Mouse (Mus musculus) limb, embryonic 14.5 days (tissue): ENCODE measurements around the gene Gm45837. TPM values are rescaled to one million over a fixed set of nuclear protein-coding genes. Genes with fewer than 3 reads are reported as not detected.

ENCODE experiments used
- ATAC-seq: fragments of 200-750 bp; cut with Nextera tagmentation; 2 replicates; pipeline ENCODE4 v1.8.0; 2017; ENCODE audit warnings: low read depth, moderate number of reproducible peaks, moderate TSS enrichment; ENCODE audit not compliant: low FRiP score
- DNase-seq: peaks from one replicate; pipeline ENCODE4 v3.0.0-alpha.2; 2015; ENCODE audit warnings: low spot score
- H3K27ac ChIP-seq: fragments of 300-500 bp; sonication (generic); replicated peaks from 2 replicates; pipeline ENCODE4 v1.5.1; 2014; ENCODE audit warnings: low read depth, mild to moderate bottlenecking, low read length, moderate library complexity, mixed read lengths
- H3K27me3 ChIP-seq: fragments of 300-500 bp; sonication (generic); 2 replicates; pipeline ENCODE4 v1.6.1; 2014; ENCODE audit warnings: low read length, mixed read lengths; ENCODE audit not compliant: control insufficient read depth, insufficient read depth
- H3K36me3 ChIP-seq: fragments of 300-500 bp; sonication (generic); 2 replicates; pipeline ENCODE4 v1.6.1; 2014; ENCODE audit warnings: mild to moderate bottlenecking, low read length, moderate library complexity, mixed read lengths; ENCODE audit not compliant: control insufficient read depth, insufficient read depth
- H3K4me1 ChIP-seq: fragments of 300-500 bp; sonication (generic); 2 replicates; pipeline ENCODE4 v1.6.1; 2014; ENCODE audit warnings: antibody characterized with exemption, low read length, mixed read lengths; ENCODE audit not compliant: control insufficient read depth, insufficient read depth
- H3K4me2 ChIP-seq: fragments of 300-500 bp; sonication (generic); replicated peaks from 2 replicates; pipeline ENCODE4 v1.6.1; 2014; ENCODE audit warnings: low read depth, mild to moderate bottlenecking, low read length, moderate library complexity; ENCODE audit not compliant: severe bottlenecking
- H3K4me3 ChIP-seq: fragments of 300-500 bp; sonication (generic); replicated peaks from 2 replicates; pipeline ENCODE4 v1.5.1; 2014; ENCODE audit warnings: low read length
- H3K9ac ChIP-seq: fragments of 300-500 bp; sonication (generic); 2 replicates; pipeline ENCODE4 v1.6.1; 2014; ENCODE audit warnings: mild to moderate bottlenecking, low read depth, low read length, moderate library complexity; ENCODE audit not compliant: severe bottlenecking
- H3K9me3 ChIP-seq: fragments of 300-500 bp; sonication (generic); 2 replicates; pipeline ENCODE4 v1.6.1; 2016; ENCODE audit warnings: low read length; ENCODE audit not compliant: control insufficient read depth
- POLR2A ChIP-seq: fragments of 200-500 bp; IDR thresholded peaks from 2 replicates; pipeline ENCODE4 v1.8.0; 2012; ENCODE audit warnings: inconsistent platforms, mild to moderate bottlenecking, moderate library complexity, borderline replicate concordance; ENCODE audit not compliant: insufficient read depth, insufficient read length; ENCODE audit errors: extremely low read depth
- WGBS: fragments of 180-500 bp; shearing (Covaris S2); extraction: QIAGEN DNeasy Blood & Tissue Kit; methylation state at CpG from one replicate; pipeline ENCODE4 v1.1.7; 2014; 5-methylcytosine and 5-hydroxymethylcytosine counted together
- polyA plus RNA-seq, 2 experiments: library from polyadenylated mRNA; depleted of rRNA in 1 of 2; stranded (reverse) in 1 of 2; unstranded in 1 of 2; fragments of >200 nt; fragmentation: Nextera tagmentation in 1 of 2; extraction: Ambion mirVana in 1 of 2; gene quantifications; 2 replicates each; pipeline versions ENCODE4 v1.2.1 to v1.2.3; 2012 to 2014

Gm45837 gene
- polyA plus RNA-seq, 2 experiments: 0.41 to 7.5 TPM

- Histone ChIP-seq H3K4me1 (no peaks in the 10 kb centered on the region; the same call in 1 of the 2 replicates), H3K27ac (no peak overlapping the region), H3K27me3 (no peaks in the 10 kb centered on the region), H3K4me2 (no peak overlapping the region), H3K9ac (no peak overlapping the region), H3K9me3 (no peaks in the 10 kb centered on the region), H3K36me3 (no peaks in the 10 kb centered on the region), H3K4me3 (no peak overlapping the region)
- TF ChIP-seq POLR2A: no peak
- DNase-seq: no peak
- WGBS: 57% methylated on average over 4 of the region's 4 CpGs
- ATAC-seq: no peak
These were observed 54.2 kb downstream of the Gm45837 start for GRCm38 (mm10) chr7:101464927-101465326.

- H3K27me3 ChIP-seq: no peaks in the 10 kb centered on the region
- no peak overlapping the region for H3K4me2 ChIP-seq
- ATAC-seq: no peak; the same call in 1 of the 2 replicates
- H3K27ac ChIP-seq: no peak overlapping the region
- whole genome bisulfite sequencing: 27% methylated on average over 14 of the region's 14 CpGs
- no peaks in the 10 kb centered on the region for H3K9me3 ChIP-seq
- DNase-seq: peak; percentile 20
- no peak for TF ChIP-seq POLR2A
- H3K9ac ChIP-seq: no peak overlapping the region
- H3K4me1 ChIP-seq: no peaks in the 10 kb centered on the region; the same call in 1 of the 2 replicates
- H3K4me3 ChIP-seq: no peak overlapping the region
- no peaks in the 10 kb centered on the region for H3K36me3 ChIP-seq
These were observed 54.7 kb downstream of the Gm45837 start for GRCm38 (mm10) chr7:101465392-101465791.

GRCm38 (mm10) chr7:101465850-101466580, 55.3 kb downstream of the Gm45837 start:
- DNase-seq (no peak), ATAC-seq (no peak)
- H3K4me3 ChIP-seq: no peak overlapping the region
- H3K27me3 ChIP-seq: no peaks in the 10 kb centered on the region
- no peak overlapping the region for H3K9ac ChIP-seq
- no peak for TF ChIP-seq POLR2A
- H3K27ac ChIP-seq: no peak overlapping the region
- H3K9me3 ChIP-seq: no peaks in the 10 kb centered on the region
- WGBS: 89% methylated on average over 8 of the region's 8 CpGs
- no peak overlapping the region for H3K4me2 ChIP-seq
- H3K36me3 ChIP-seq: no peaks in the 10 kb centered on the region
- no peaks in the 10 kb centered on the region; the same call in 1 of the 2 replicates for H3K4me1 ChIP-seq

- no peaks in the 10 kb centered on the region for H3K27me3 ChIP-seq
- no peak overlapping the region for H3K4me3 ChIP-seq
- no peak overlapping the region for H3K9ac ChIP-seq
- no peaks in the 10 kb centered on the region for H3K36me3 ChIP-seq
- H3K9me3 ChIP-seq: no peaks in the 10 kb centered on the region
- peak; percentile 44 for DNase-seq
- no peak overlapping the region for H3K4me2 ChIP-seq
- no peak for TF ChIP-seq POLR2A
- H3K4me1 ChIP-seq: peaks cover 3% of the 10 kb centered on the region
- 84% methylated on average over 6 of the region's 6 CpGs for WGBS
- no peak for ATAC-seq
- no peak overlapping the region for H3K27ac ChIP-seq
These were observed 55.9 kb downstream of the Gm45837 start for GRCm38 (mm10) chr7:101466581-101467081.

GRCm38 (mm10) chr7:101471423-101471822, 60.7 kb downstream of the Gm45837 start:
- Histone ChIP-seq H3K9me3 (no peaks in the 10 kb centered on the region), H3K36me3 (no peaks in the 10 kb centered on the region), H3K9ac (no peak overlapping the region), H3K27ac (no peak overlapping the region), H3K4me1 (peaks cover 9% of the 10 kb centered on the region), H3K27me3 (no peaks in the 10 kb centered on the region), H3K4me2 (no peak overlapping the region), H3K4me3 (no peak overlapping the region)
- DNase-seq (no peak), ATAC-seq (no peak)
- no peak for TF ChIP-seq POLR2A
- WGBS: 82% methylated on average over 2 of the region's 2 CpGs
